Mouse (Mus musculus): ENCODE results near the gene Gjb1. TPM values are rescaled to one million over a fixed set of nuclear protein-coding genes. Genes with fewer than 3 reads are reported as not detected.

Gene Gjb1
- polyA plus RNA-seq, 1 experiment from 2014 or later = 20.9 TPM

- H3K27me3 ChIP-seq (replicated peaks; ENCODE audit: control insufficient read depth, insufficient read depth, low read length) = no peaks in the 10 kb centered on the region
- H3K4me3 ChIP-seq (ENCODE audit: low read depth, low read length) = peak within 1 kb of the TSS; percentile 54
- H3K9ac ChIP-seq (ENCODE audit: low read length) = peak within 1 kb of the TSS; percentile 56
- ATAC-seq (replicated peaks; ENCODE audit: low FRiP score, low TSS enrichment, low read depth) (no peak), DNase-seq (ENCODE audit: low spot score) (no peak)
- H3K36me3 ChIP-seq (ENCODE audit: control insufficient read depth, insufficient read depth, low read length) = peaks cover 9% of the 10 kb centered on the region; the same call in 1 of the 2 replicates
- H3K9me3 ChIP-seq (ENCODE audit: control insufficient read depth, low read length) = no peaks in the 10 kb centered on the region
- peak within 1 kb of the TSS; percentile 33 for H3K27ac ChIP-seq (ENCODE audit: low read depth)
- no peaks in the 10 kb centered on the region for H3K4me1 ChIP-seq (replicated peaks; ENCODE audit: control insufficient read depth, insufficient read depth, low read length)
- 24% methylated on average over 4 of the region's 4 CpGs for WGBS
- peak within 1 kb of the TSS; percentile 53 for H3K4me2 ChIP-seq (ENCODE audit: low read length)
Observed at GRCm38 (mm10) chrX:101420700-101421095, 44.5 kb downstream of the Gjb1 start, which contains the start of gene Zmym3. Zmym3 (minus strand) TSS chrX:101420849.

- 61% methylated on average over 2 of the region's 2 CpGs for WGBS
- no peaks in the 10 kb centered on the region for H3K36me3 ChIP-seq (ENCODE audit: control insufficient read depth, insufficient read depth, low read length)
- H3K27me3 ChIP-seq (replicated peaks; ENCODE audit: control insufficient read depth, insufficient read depth, low read length) = 0 out of 2 replicates have a peak, but pooled peaks cover 3% of the 10 kb centered on the region
- H3K27ac ChIP-seq (ENCODE audit: low read depth) = no peak overlapping the region
- no peak overlapping the region for H3K4me2 ChIP-seq (ENCODE audit: low read length)
- H3K9ac ChIP-seq (ENCODE audit: low read length) = no peak overlapping the region
- no peaks in the 10 kb centered on the region for H3K9me3 ChIP-seq (ENCODE audit: control insufficient read depth, low read length)
- H3K4me1 ChIP-seq (replicated peaks; ENCODE audit: control insufficient read depth, insufficient read depth, low read length) = no peaks in the 10 kb centered on the region
- H3K4me3 ChIP-seq (ENCODE audit: low read depth, low read length) = no peak overlapping the region
- DNase-seq (ENCODE audit: low spot score) (no peak), ATAC-seq (replicated peaks; ENCODE audit: low FRiP score, low TSS enrichment, low read depth) (no peak)
Observed at GRCm38 (mm10) chrX:101423462-101423861, 47.3 kb downstream of the Gjb1 start.

GRCm38 (mm10) chrX:101427774-101428173, 51.6 kb downstream of the Gjb1 start:
- Histone ChIP-seq H3K27ac (ENCODE audit: low read depth) (no peak overlapping the region), H3K4me2 (ENCODE audit: low read length) (no peak overlapping the region), H3K9me3 (ENCODE audit: control insufficient read depth, low read length) (no peaks in the 10 kb centered on the region), H3K36me3 (ENCODE audit: control insufficient read depth, insufficient read depth, low read length) (peaks cover 8% of the 10 kb centered on the region; the same call in 1 of the 2 replicates), H3K27me3 (replicated peaks; ENCODE audit: control insufficient read depth, insufficient read depth, low read length) (peaks cover 5% of the 10 kb centered on the region; the same call in 1 of the 2 replicates), H3K4me1 (replicated peaks; ENCODE audit: control insufficient read depth, insufficient read depth, low read length) (no peaks in the 10 kb centered on the region), H3K4me3 (ENCODE audit: low read depth, low read length) (no peak overlapping the region), H3K9ac (ENCODE audit: low read length) (no peak overlapping the region)
- no peak for DNase-seq (ENCODE audit: low spot score)
- no peak for ATAC-seq (replicated peaks; ENCODE audit: low FRiP score, low TSS enrichment, low read depth)
- 15% methylated on average over 1 of the region's 1 CpGs for WGBS

- no peak for DNase-seq (ENCODE audit: low spot score)
- Histone ChIP-seq H3K27me3 (replicated peaks; ENCODE audit: control insufficient read depth, insufficient read depth, low read length) (peaks cover 5% of the 10 kb centered on the region; the same call in 1 of the 2 replicates), H3K4me1 (replicated peaks; ENCODE audit: control insufficient read depth, insufficient read depth, low read length) (no peaks in the 10 kb centered on the region), H3K36me3 (ENCODE audit: control insufficient read depth, insufficient read depth, low read length) (peaks cover 14% of the 10 kb centered on the region; the same call in 1 of the 2 replicates), H3K4me2 (ENCODE audit: low read length) (peak overlapping the region; percentile 48), H3K9me3 (ENCODE audit: control insufficient read depth, low read length) (no peaks in the 10 kb centered on the region), H3K27ac (ENCODE audit: low read depth) (peak overlapping the region; percentile 95), H3K4me3 (ENCODE audit: low read depth, low read length) (peak overlapping the region; percentile 46), H3K9ac (ENCODE audit: low read length) (peak overlapping the region; percentile 42)
- no peak for ATAC-seq (replicated peaks; ENCODE audit: low FRiP score, low TSS enrichment, low read depth)
- WGBS = 23% methylated on average over 7 of the region's 7 CpGs
Observed at GRCm38 (mm10) chrX:101428785-101429141, 52.6 kb downstream of the Gjb1 start.

- peaks cover 5% of the 10 kb centered on the region; the same call in 1 of the 2 replicates for H3K27me3 ChIP-seq (replicated peaks; ENCODE audit: control insufficient read depth, insufficient read depth, low read length)
- peak within 1 kb of the TSS; percentile 95 for H3K27ac ChIP-seq (ENCODE audit: low read depth)
- peaks cover 14% of the 10 kb centered on the region; the same call in 1 of the 2 replicates for H3K36me3 ChIP-seq (ENCODE audit: control insufficient read depth, insufficient read depth, low read length)
- H3K4me2 ChIP-seq (ENCODE audit: low read length) = peak within 1 kb of the TSS; percentile 58
- ATAC-seq (replicated peaks; ENCODE audit: low FRiP score, low TSS enrichment, low read depth) (peak; percentile 95), DNase-seq (ENCODE audit: low spot score) (peak; percentile 86)
- no peaks in the 10 kb centered on the region for H3K4me1 ChIP-seq (replicated peaks; ENCODE audit: control insufficient read depth, insufficient read depth, low read length)
- H3K9me3 ChIP-seq (ENCODE audit: control insufficient read depth, low read length) = no peaks in the 10 kb centered on the region
- H3K9ac ChIP-seq (ENCODE audit: low read length) = peak within 1 kb of the TSS; percentile 93
- 15% methylated on average over 51 of the region's 51 CpGs for WGBS
- H3K4me3 ChIP-seq (ENCODE audit: low read depth, low read length) = peak within 1 kb of the TSS; percentile 46
Observed at GRCm38 (mm10) chrX:101429142-101429949, 53.2 kb downstream of the Gjb1 start, which contains the start of gene Nono. Nono (plus strand) TSS chrX:101429318.

- ATAC-seq (replicated peaks; ENCODE audit: low FRiP score, low TSS enrichment, low read depth) (peak; percentile 45), DNase-seq (ENCODE audit: low spot score) (no peak)
- peak overlapping the region; percentile 46 for H3K4me3 ChIP-seq (ENCODE audit: low read depth, low read length)
- peak overlapping the region; percentile 93 for H3K9ac ChIP-seq (ENCODE audit: low read length)
- no peaks in the 10 kb centered on the region for H3K4me1 ChIP-seq (replicated peaks; ENCODE audit: control insufficient read depth, insufficient read depth, low read length)
- WGBS = 22% methylated on average over 14 of the region's 14 CpGs
- H3K9me3 ChIP-seq (ENCODE audit: control insufficient read depth, low read length) = no peaks in the 10 kb centered on the region
- peaks cover 14% of the 10 kb centered on the region; the same call in 1 of the 2 replicates for H3K36me3 ChIP-seq (ENCODE audit: control insufficient read depth, insufficient read depth, low read length)
- H3K27me3 ChIP-seq (replicated peaks; ENCODE audit: control insufficient read depth, insufficient read depth, low read length) = peaks cover 5% of the 10 kb centered on the region; the same call in 1 of the 2 replicates
- H3K27ac ChIP-seq (ENCODE audit: low read depth) = peak overlapping the region; percentile 95
- H3K4me2 ChIP-seq (ENCODE audit: low read length) = peak overlapping the region; percentile 58
Observed at GRCm38 (mm10) chrX:101429976-101430375, 53.8 kb downstream of the Gjb1 start.

Other genes with a start within 250 kb of the Gjb1 start
- 48.0 and 51.2 TPM in 2 replicates for gene Snx12, start 153.8 kb upstream of the Gjb1 start, polyA plus RNA-seq (2014; fragmentation: Nextera tagmentation; extraction: Ambion mirVana)
- gene Foxo4, start 121.8 kb upstream of the Gjb1 start, polyA plus RNA-seq (2014; fragmentation: Nextera tagmentation; extraction: Ambion mirVana) = 2.3 and 2.5 TPM in 2 replicates
- not detected in 2 replicates for gene Gm614, start 112.4 kb upstream of the Gjb1 start, polyA plus RNA-seq (2014; fragmentation: Nextera tagmentation; extraction: Ambion mirVana)
- 9.6 and 11.5 TPM in 2 replicates for gene Il2rg, start 108.1 kb upstream of the Gjb1 start, polyA plus RNA-seq (2014; fragmentation: Nextera tagmentation; extraction: Ambion mirVana)
- not detected in 2 replicates for gene Gm20489, start 107.4 kb upstream of the Gjb1 start, polyA plus RNA-seq (2014; fragmentation: Nextera tagmentation; extraction: Ambion mirVana)
- gene Med12, start 102.3 kb upstream of the Gjb1 start, polyA plus RNA-seq (2014; fragmentation: Nextera tagmentation; extraction: Ambion mirVana) = 38.5 and 48.2 TPM in 2 replicates
- gene Nlgn3, start 77.2 kb upstream of the Gjb1 start, polyA plus RNA-seq (2014; fragmentation: Nextera tagmentation; extraction: Ambion mirVana) = 7.3 and 7.5 TPM in 2 replicates
- 25.5 and 26.1 TPM in 2 replicates for gene Zmym3, start 44.5 kb downstream of the Gjb1 start, polyA plus RNA-seq (2014; fragmentation: Nextera tagmentation; extraction: Ambion mirVana)
- 363 and 414 TPM in 2 replicates for gene Nono, start 52.9 kb downstream of the Gjb1 start, polyA plus RNA-seq (2014; fragmentation: Nextera tagmentation; extraction: Ambion mirVana)
- gene Itgb1bp2, start 72.7 kb downstream of the Gjb1 start, polyA plus RNA-seq (2014; fragmentation: Nextera tagmentation; extraction: Ambion mirVana) = 1.5 and 1.7 TPM in 2 replicates
- gene Taf1, start 156.4 kb downstream of the Gjb1 start, polyA plus RNA-seq (2014; fragmentation: Nextera tagmentation; extraction: Ambion mirVana) = 18.0 and 18.7 TPM in 2 replicates